In the genomic region with DNA sequence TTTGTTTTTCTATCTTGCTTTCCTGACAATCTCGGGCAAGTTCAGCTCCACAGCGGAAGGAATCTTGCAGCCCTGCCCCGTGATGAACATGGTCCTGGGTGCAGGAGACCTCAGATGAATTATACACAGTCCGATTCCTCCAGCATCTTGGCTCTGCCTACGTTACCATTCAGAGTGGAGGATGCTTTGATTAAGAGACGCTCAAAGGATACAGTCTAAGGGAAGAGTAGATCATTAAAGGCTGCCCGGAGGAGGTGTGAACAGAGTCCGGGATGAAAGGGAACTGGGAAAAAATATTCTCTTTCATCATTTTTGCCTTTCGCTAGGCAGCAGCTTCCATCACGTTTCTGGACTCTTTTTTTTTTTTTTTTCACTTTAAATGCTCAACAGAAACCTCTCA, we compare ENCODE assay signal across 18 mouse cellular contexts. TPM values are rescaled to one million over a fixed set of nuclear protein-coding genes. Genes with fewer than 3 reads are reported as not detected.
"Had no signal": no experiment of that assay in that cellular context is flagged by ENCODE, and none has a peak within 500 bp of the region (broad histone marks: within the 10 kb centered on the region; RNA-seq: fewer than 3 reads in every experiment).

No protein-coding gene starts in this region.

- DNase-seq: lung, adult 18-20 months; lung, embryonic 14.5 days; lung, postnatal 10 days; lung, postnatal 4 days; retina, postnatal 1 day; right cerebral cortex, adult 18-20 months; right cerebral cortex, postnatal 25 days; right cerebral cortex, postnatal 4 days; spleen, adult 18-20 months; thymus, adult 18-20 months; thymus, postnatal 14 days; thymus, postnatal 36 days had no signal

- H3K27me3 ChIP-seq: neural tube, embryonic 13.5 days; neural tube, embryonic 15.5 days had no signal

- H3K4me3 ChIP-seq: midbrain, embryonic 12.5 days; myocyte; neural tube, embryonic 13.5 days; neural tube, embryonic 15.5 days had no signal

- H3K9me3 ChIP-seq: midbrain, embryonic 12.5 days; neural tube, embryonic 13.5 days; neural tube, embryonic 15.5 days had no signal

- H3K9ac ChIP-seq: liver, embryonic 14.5 days; lung, embryonic 14.5 days; midbrain, embryonic 12.5 days; neural tube, embryonic 13.5 days; neural tube, embryonic 15.5 days had no signal

- H3K36me3 ChIP-seq: midbrain, embryonic 12.5 days; neural tube, embryonic 13.5 days; neural tube, embryonic 15.5 days had no signal

- H3K27ac ChIP-seq: liver, embryonic 14.5 days; midbrain, embryonic 12.5 days; neural tube, embryonic 13.5 days; neural tube, embryonic 15.5 days had no signal

- H3K4me2 ChIP-seq: lung, embryonic 14.5 days; midbrain, embryonic 12.5 days; neural tube, embryonic 13.5 days; neural tube, embryonic 15.5 days had no signal

RNA-seq across cellular contexts. Expression of a gene that starts 27.4 kb away (rescaled TPM):
- total RNA-seq: megakaryocyte, adult 5-6 weeks had no signal
